Mouse (Mus musculus) hindbrain, postnatal 0 days (tissue): Measurements from ENCODE around the gene Nebl. TPM values are rescaled to one million over a fixed set of nuclear protein-coding genes. Genes with fewer than 3 reads are reported as not detected.

Source experiments
- ATAC-seq: fragments of 200-750 bp; cut with Nextera tagmentation; 2 replicates; pipeline ENCODE4 v1.8.0; 2017; ENCODE audit warnings: mild to moderate bottlenecking, moderate TSS enrichment, moderate library complexity
- DNase-seq: peaks from one replicate; pipeline ENCODE4 v3.0.0-alpha.2; 2015; ENCODE audit warnings: low spot score
- H3K27ac ChIP-seq: fragments of 300-500 bp; sonication (generic); 2 replicates; pipeline ENCODE4 v1.5.1; 2014; ENCODE audit warnings: mild to moderate bottlenecking
- H3K27me3 ChIP-seq: fragments of 300-500 bp; sonication (generic); 2 replicates; pipeline ENCODE4 v1.6.1; 2014; ENCODE audit warnings: low read length, mixed read lengths; ENCODE audit not compliant: insufficient read depth
- H3K36me3 ChIP-seq: fragments of 300-500 bp; sonication (generic); 2 replicates; pipeline ENCODE4 v1.6.1; 2014; ENCODE audit warnings: low read length, mixed read lengths; ENCODE audit not compliant: insufficient read depth
- H3K4me1 ChIP-seq: fragments of 300-500 bp; sonication (generic); 2 replicates; pipeline ENCODE4 v1.6.1; 2014; ENCODE audit warnings: antibody characterized with exemption, low read length, mixed read lengths; ENCODE audit not compliant: insufficient read depth
- H3K4me2 ChIP-seq: fragments of 300-500 bp; sonication (generic); 2 replicates; pipeline ENCODE4 v1.6.1; 2014; ENCODE audit warnings: low read depth, mild to moderate bottlenecking, low read length, moderate library complexity, mixed read lengths
- H3K4me3 ChIP-seq: fragments of 300-500 bp; sonication (generic); 2 replicates; pipeline ENCODE4 v1.5.1; 2014; ENCODE audit warnings: low read length
- H3K9ac ChIP-seq: fragments of 300-500 bp; sonication (generic); replicated peaks from 2 replicates; pipeline ENCODE4 v1.6.1; 2014; ENCODE audit warnings: mild to moderate bottlenecking, low read length, moderate library complexity, mixed read lengths
- H3K9me3 ChIP-seq: fragments of 300-500 bp; sonication (generic); 2 replicates; pipeline ENCODE4 v1.6.1; 2016; ENCODE audit warnings: low read length, mixed read lengths
- CTCF ChIP-seq: IDR thresholded peaks from 2 replicates; pipeline ENCODE4 v1.5.1; 2016; ENCODE audit warnings: antibody characterized with exemption, control low read depth, low read depth
- WGBS: fragments of 180-500 bp; shearing (Covaris S2); extraction: QIAGEN DNeasy Blood & Tissue Kit; methylation state at CpG from one replicate; pipeline ENCODE4 v1.1.7; 2014; 5-methylcytosine and 5-hydroxymethylcytosine counted together
- polyA plus RNA-seq: library from polyadenylated mRNA; unstranded; fragments of >200 nt; fragmentation: Nextera tagmentation; extraction: Ambion mirVana; gene quantifications from 2 replicates; pipeline ENCODE4 v1.2.1, GENCODE M21; 2015
- total RNA-seq: library from RNA; depleted of rRNA; stranded (reverse); fragments of >200 nt; gene quantifications from 2 replicates; pipeline ENCODE4 v1.2.3, GENCODE M21; 2014

The Nebl gene
- total and polyA plus RNA-seq, 2 experiments from 2014 or later, result 15.4 to 25.8 TPM

- no peak overlapping the region for H3K27ac ChIP-seq
- no peak overlapping the region for H3K9ac ChIP-seq
- H3K4me1 ChIP-seq, result no peaks in the 10 kb centered on the region
- no peaks in the 10 kb centered on the region for H3K36me3 ChIP-seq
- ATAC-seq, result no peak
- H3K4me2 ChIP-seq, result no peak overlapping the region
- H3K4me3 ChIP-seq, result no peak overlapping the region
- TF ChIP-seq CTCF, result no peak
- 86% methylated on average over 6 of the region's 6 CpGs for WGBS
- no peaks in the 10 kb centered on the region for H3K27me3 ChIP-seq
- H3K9me3 ChIP-seq, result no peaks in the 10 kb centered on the region
- DNase-seq, result no peak
Measured at GRCm38 (mm10) chr2:17504115-17504774, 227.0 kb downstream of the Nebl start.

- DNase-seq, result no peak
- WGBS, result 91% methylated on average over 3 of the region's 3 CpGs
- Histone ChIP-seq H3K9me3 (no peaks in the 10 kb centered on the region), H3K9ac (no peak overlapping the region), H3K4me1 (no peaks in the 10 kb centered on the region), H3K36me3 (no peaks in the 10 kb centered on the region), H3K27ac (no peak overlapping the region), H3K4me2 (no peak overlapping the region), H3K4me3 (no peak overlapping the region), H3K27me3 (no peaks in the 10 kb centered on the region)
- ATAC-seq, result no peak
- TF ChIP-seq CTCF, result no peak
Measured at GRCm38 (mm10) chr2:17501075-17501474, 230.2 kb downstream of the Nebl start.

GRCm38 (mm10) chr2:17465517-17466174 lies 265.6 kb downstream of the Nebl start:
- no peak for ATAC-seq
- no peaks in the 10 kb centered on the region for H3K9me3 ChIP-seq
- no peak for TF ChIP-seq CTCF
- no peaks in the 10 kb centered on the region for H3K36me3 ChIP-seq
- H3K4me1 ChIP-seq, result no peaks in the 10 kb centered on the region
- 90% methylated on average over 6 of the region's 6 CpGs for WGBS
- H3K27me3 ChIP-seq, result no peaks in the 10 kb centered on the region
- no peak overlapping the region for H3K9ac ChIP-seq
- no peak overlapping the region for H3K4me2 ChIP-seq
- no peak overlapping the region for H3K4me3 ChIP-seq
- no peak overlapping the region for H3K27ac ChIP-seq
- DNase-seq, result no peak

- no peak for TF ChIP-seq CTCF
- ATAC-seq, result no peak
- H3K9ac ChIP-seq, result no peak overlapping the region
- WGBS, result 84% methylated on average over 2 of the region's 2 CpGs
- DNase-seq, result no peak
- no peaks in the 10 kb centered on the region for H3K36me3 ChIP-seq
- H3K9me3 ChIP-seq, result no peaks in the 10 kb centered on the region
- no peak overlapping the region for H3K27ac ChIP-seq
- H3K4me2 ChIP-seq, result no peak overlapping the region
- no peaks in the 10 kb centered on the region for H3K27me3 ChIP-seq
- no peak overlapping the region for H3K4me3 ChIP-seq
- no peaks in the 10 kb centered on the region for H3K4me1 ChIP-seq
Measured at GRCm38 (mm10) chr2:17460434-17460833, 270.8 kb downstream of the Nebl start.

GRCm38 (mm10) chr2:17453676-17454075 lies 277.6 kb downstream of the Nebl start:
- H3K9ac ChIP-seq, result no peak overlapping the region
- DNase-seq, result peak; percentile 30
- H3K4me1 ChIP-seq, result no peaks in the 10 kb centered on the region
- ATAC-seq, result no peak
- TF ChIP-seq CTCF, result no peak
- no peak overlapping the region for H3K4me3 ChIP-seq
- no peak overlapping the region for H3K27ac ChIP-seq
- H3K36me3 ChIP-seq, result no peaks in the 10 kb centered on the region
- H3K27me3 ChIP-seq, result no peaks in the 10 kb centered on the region
- H3K4me2 ChIP-seq, result no peak overlapping the region
- H3K9me3 ChIP-seq, result no peaks in the 10 kb centered on the region

GRCm38 (mm10) chr2:17448341-17448740 lies 282.9 kb downstream of the Nebl start:
- TF ChIP-seq CTCF, result no peak
- Histone ChIP-seq H3K9me3 (no peaks in the 10 kb centered on the region), H3K36me3 (no peaks in the 10 kb centered on the region), H3K4me2 (no peak overlapping the region), H3K4me1 (no peaks in the 10 kb centered on the region), H3K27me3 (no peaks in the 10 kb centered on the region), H3K4me3 (no peak overlapping the region), H3K9ac (no peak overlapping the region), H3K27ac (no peak overlapping the region)
- DNase-seq (no peak), ATAC-seq (no peak)

- H3K9ac ChIP-seq, result no peak overlapping the region
- 0 out of 2 replicates have a peak, but pooled peaks cover 4% of the 10 kb centered on the region for H3K27me3 ChIP-seq
- TF ChIP-seq CTCF, result no peak
- H3K4me3 ChIP-seq, result no peak overlapping the region
- H3K36me3 ChIP-seq, result no peaks in the 10 kb centered on the region
- ATAC-seq, result no peak
- H3K9me3 ChIP-seq, result no peaks in the 10 kb centered on the region
- no peaks in the 10 kb centered on the region for H3K4me1 ChIP-seq
- 71% methylated on average over 7 of the region's 7 CpGs for WGBS
- no peak overlapping the region for H3K4me2 ChIP-seq
- no peak overlapping the region for H3K27ac ChIP-seq
- no peak for DNase-seq
Measured at GRCm38 (mm10) chr2:17443581-17443980, 287.7 kb downstream of the Nebl start.
